In genomic region chr6:144203970-144204369, GRCm38 (mm10) we compare ENCODE assay signal across 11 mouse cellular contexts.
DNase-seq lines count a peak whose midpoint lies in the region; ATAC-seq lines count a peak whose summit lies in the region.
"Had no signal": no experiment of that assay in that cellular context is flagged by ENCODE, and none has a peak within 500 bp of the region (broad histone marks: within the 10 kb centered on the region; RNA-seq: fewer than 3 reads in every experiment).

No protein-coding gene starts in this region.

- H3K27ac ChIP-seq in limb, embryonic 11.5 days (replicated peaks; ENCODE audit: low read depth, low read length): no peak overlapping the region
- H3K27ac ChIP-seq in limb, embryonic 10.5 days: no peak overlapping the region
- no peak overlapping the region for H3K27ac ChIP-seq in embryonic facial prominence, embryonic 13.5 days
- no peak overlapping the region for H3K27ac ChIP-seq in hindbrain, embryonic 12.5 days
- H3K27ac ChIP-seq in neural tube, embryonic 12.5 days: no peak overlapping the region
- H3K27ac ChIP-seq: macrophage had no signal

- ATAC-seq in limb, embryonic 11.5 days (ENCODE audit: insufficient number of reproducible peaks, low FRiP score, low TSS enrichment, low read depth): no peak
- no peak for ATAC-seq in embryonic facial prominence, embryonic 13.5 days (ENCODE audit: insufficient number of reproducible peaks, insufficient read depth, low FRiP score, low TSS enrichment, low read depth)
- peak; percentile 50; the same call in 1 of the 2 replicates for ATAC-seq in hindbrain, embryonic 12.5 days (ENCODE audit: low FRiP score)
- ATAC-seq in neural tube, embryonic 12.5 days (ENCODE audit: low FRiP score, low read depth): 0 out of 2 replicates have a peak, but pooled peaks have one; percentile 33
- no peak for ATAC-seq in activated CD4-positive, CD25-positive, alpha-beta regulatory T cell, adult 4 months
- ATAC-seq in erythroid progenitor cell, adult 5-6 weeks (replicated peaks; ENCODE audit: low FRiP score, poor library complexity, severe bottlenecking): no peak

- H3K9me3 ChIP-seq in limb, embryonic 11.5 days (ENCODE audit: control insufficient read depth, low read length): no peaks in the 10 kb centered on the region
- H3K9me3 ChIP-seq in limb, embryonic 10.5 days (replicated peaks): no peaks in the 10 kb centered on the region
- no peaks in the 10 kb centered on the region for H3K9me3 ChIP-seq in embryonic facial prominence, embryonic 13.5 days
- no peaks in the 10 kb centered on the region for H3K9me3 ChIP-seq in hindbrain, embryonic 12.5 days (replicated peaks)
- no peaks in the 10 kb centered on the region for H3K9me3 ChIP-seq in neural tube, embryonic 12.5 days

- H3K4me2 ChIP-seq in limb, embryonic 11.5 days (ENCODE audit: low read depth, severe bottlenecking): no peak overlapping the region
- peak overlapping the region; percentile 62 for H3K4me2 ChIP-seq in embryonic facial prominence, embryonic 13.5 days
- H3K4me2 ChIP-seq in hindbrain, embryonic 12.5 days (replicated peaks): peak overlapping the region; percentile 36
- 0 out of 2 replicates have a peak overlapping the region, but pooled peaks have one; percentile 3 for H3K4me2 ChIP-seq in neural tube, embryonic 12.5 days (replicated peaks)

- peaks cover 15% of the 10 kb centered on the region for H3K4me1 ChIP-seq in limb, embryonic 11.5 days (ENCODE audit: control insufficient read depth, insufficient read depth, low read length)
- peaks cover 52% of the 10 kb centered on the region for H3K4me1 ChIP-seq in limb, embryonic 10.5 days
- H3K4me1 ChIP-seq in embryonic facial prominence, embryonic 13.5 days: peaks cover 16% of the 10 kb centered on the region; the same call in 1 of the 2 replicates
- H3K4me1 ChIP-seq in hindbrain, embryonic 12.5 days: peaks cover 31% of the 10 kb centered on the region
- H3K4me1 ChIP-seq in neural tube, embryonic 12.5 days: peaks cover 7% of the 10 kb centered on the region; the same call in 1 of the 2 replicates

- no peak overlapping the region for H3K9ac ChIP-seq in limb, embryonic 11.5 days (ENCODE audit: low read length)
- H3K9ac ChIP-seq in embryonic facial prominence, embryonic 13.5 days: peak overlapping the region; percentile 47; the same call in 1 of the 2 replicates
- H3K9ac ChIP-seq in hindbrain, embryonic 12.5 days: no peak overlapping the region
- H3K9ac ChIP-seq in neural tube, embryonic 12.5 days: no peak overlapping the region

- WGBS in limb, embryonic 11.5 days: 40% methylated on average over 8 of the region's 8 CpGs
- whole genome bisulfite sequencing in limb, embryonic 10.5 days: 41% methylated on average over 8 of the region's 8 CpGs
- WGBS in embryonic facial prominence, embryonic 13.5 days: 25% methylated on average over 8 of the region's 8 CpGs
- whole genome bisulfite sequencing in hindbrain, embryonic 12.5 days: 19% methylated on average over 8 of the region's 8 CpGs
- 26% methylated on average over 8 of the region's 8 CpGs for WGBS in neural tube, embryonic 12.5 days

- H3K36me3 ChIP-seq in limb, embryonic 11.5 days (ENCODE audit: control insufficient read depth, insufficient read depth, low read length): no peaks in the 10 kb centered on the region
- H3K36me3 ChIP-seq in limb, embryonic 10.5 days: no peaks in the 10 kb centered on the region
- no peaks in the 10 kb centered on the region for H3K36me3 ChIP-seq in embryonic facial prominence, embryonic 13.5 days
- H3K36me3 ChIP-seq in hindbrain, embryonic 12.5 days: no peaks in the 10 kb centered on the region
- no peaks in the 10 kb centered on the region for H3K36me3 ChIP-seq in neural tube, embryonic 12.5 days
- H3K36me3 ChIP-seq: G1E had no signal

- DNase-seq in limb, embryonic 11.5 days (ENCODE audit: low spot score): peak; percentile 36
- no peak for DNase-seq in limb, embryonic 10.5 days (ENCODE audit: low spot score)
- DNase-seq: heart, postnatal 10 days; thymus, postnatal 4 days had no signal

- no peaks in the 10 kb centered on the region for H3K27me3 ChIP-seq in limb, embryonic 11.5 days (ENCODE audit: control insufficient read depth, insufficient read depth, low read length)
- no peaks in the 10 kb centered on the region for H3K27me3 ChIP-seq in limb, embryonic 10.5 days (ENCODE audit: low read depth, poor library complexity, severe bottlenecking)
- peaks cover 28% of the 10 kb centered on the region for H3K27me3 ChIP-seq in embryonic facial prominence, embryonic 13.5 days
- H3K27me3 ChIP-seq in hindbrain, embryonic 12.5 days: no peaks in the 10 kb centered on the region
- no peaks in the 10 kb centered on the region for H3K27me3 ChIP-seq in neural tube, embryonic 12.5 days (replicated peaks)

- no peak overlapping the region for H3K4me3 ChIP-seq in limb, embryonic 11.5 days (ENCODE audit: low read depth, low read length)
- no peak overlapping the region for H3K4me3 ChIP-seq in limb, embryonic 10.5 days
- H3K4me3 ChIP-seq in embryonic facial prominence, embryonic 13.5 days: peak overlapping the region; percentile 15
- H3K4me3 ChIP-seq in hindbrain, embryonic 12.5 days: no peak overlapping the region
- no peak overlapping the region for H3K4me3 ChIP-seq in neural tube, embryonic 12.5 days

Comparison
In these comparisons a context has a peak if more than half of its experiments do, and no peak if none do; other contexts are left out.
1. ATAC-seq: peak in hindbrain, embryonic 12.5 days (single experiment) and neural tube, embryonic 12.5 days (single experiment); none in limb, embryonic 11.5 days (single experiment), embryonic facial prominence, embryonic 13.5 days (single experiment), activated CD4-positive, CD25-positive, alpha-beta regulatory T cell, adult 4 months (single experiment) and erythroid progenitor cell, adult 5-6 weeks (single experiment).